Mouse (Mus musculus): ENCODE results near the gene Ptgfrn. TPM values are rescaled to one million over a fixed set of nuclear protein-coding genes. Genes with fewer than 3 reads are reported as not detected.

The Ptgfrn gene
- polyA plus RNA-seq, 1 experiment from 2014 or later, result 4.0 TPM

DNA sequence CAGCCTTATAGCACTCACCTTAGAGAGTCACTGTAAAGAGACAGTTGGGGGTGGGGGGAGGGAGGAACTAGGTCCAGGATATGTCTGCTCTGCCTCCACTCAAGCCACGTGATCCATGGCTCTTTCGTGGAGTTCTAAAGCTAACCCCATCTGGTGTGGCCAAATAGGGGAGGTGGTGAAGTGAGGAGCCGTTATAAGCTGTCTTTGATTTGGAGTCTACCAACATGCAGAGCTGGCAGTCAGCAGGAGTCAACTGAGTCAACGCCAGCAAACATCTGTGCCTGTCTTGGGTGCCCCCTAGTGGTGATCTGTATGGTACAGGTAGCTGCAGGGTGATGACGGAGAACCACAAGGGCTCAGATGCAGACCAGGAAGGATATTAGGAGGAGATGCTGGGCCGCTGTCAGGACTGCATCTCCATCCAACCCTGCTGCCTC lies 111.2 kb downstream of the Ptgfrn start:
- Histone ChIP-seq H3K4me1 (peaks cover 10% of the 10 kb centered on the region), H3K9me3 (replicated peaks) (no peaks in the 10 kb centered on the region), H3K36me3 (no peaks in the 10 kb centered on the region), H3K27ac (no peak overlapping the region), H3K4me3 (no peak overlapping the region), H3K27me3 (ENCODE audit: low read depth, poor library complexity, severe bottlenecking) (no peaks in the 10 kb centered on the region)
- peak; percentile 78 for DNase-seq (ENCODE audit: low spot score)
- WGBS, result 12% methylated on average over 6 of the region's 6 CpGs

DNA sequence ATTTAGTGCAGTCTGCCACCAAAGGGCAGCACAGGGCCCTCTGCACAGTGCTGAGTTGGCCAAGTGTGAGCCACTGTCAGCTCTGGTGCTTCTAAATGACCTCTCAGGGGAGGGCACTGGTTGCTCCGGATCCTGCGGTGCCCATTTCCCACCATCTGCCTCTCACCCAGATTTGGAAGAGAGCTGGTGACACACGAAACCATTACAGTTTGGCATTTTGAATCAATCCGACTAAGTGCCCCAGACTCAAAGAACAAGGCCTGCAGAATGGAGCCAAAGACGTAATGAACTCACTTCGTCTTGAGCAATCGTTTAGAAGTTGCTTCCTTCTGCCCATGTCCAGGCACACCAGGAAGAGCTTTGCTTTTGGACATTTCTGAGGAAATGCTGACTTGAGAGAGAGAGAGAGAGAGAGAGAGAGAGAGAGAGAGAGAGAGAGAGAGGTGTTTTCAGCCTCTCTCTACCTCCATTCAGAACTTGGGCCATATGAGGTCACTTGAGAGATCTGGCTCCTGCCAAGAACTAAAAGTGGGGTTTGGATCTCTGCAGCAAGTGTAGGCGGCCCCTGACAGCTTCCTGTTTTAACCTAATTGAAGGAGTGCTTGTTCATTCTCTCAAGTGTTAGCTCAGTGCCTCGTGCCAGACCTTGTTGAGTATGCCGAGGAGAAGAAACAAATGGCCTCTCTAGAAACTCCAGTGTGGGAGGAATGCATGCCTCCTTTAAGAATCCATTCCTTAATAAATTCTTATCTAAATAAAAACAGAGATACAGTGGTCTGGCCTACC lies 112.1 kb downstream of the Ptgfrn start:
- WGBS, result 79% methylated on average over 10 of the region's 10 CpGs
- H3K4me1 ChIP-seq, result peaks cover 15% of the 10 kb centered on the region
- H3K36me3 ChIP-seq, result no peaks in the 10 kb centered on the region
- H3K9me3 ChIP-seq (replicated peaks), result no peaks in the 10 kb centered on the region
- no peak overlapping the region for H3K27ac ChIP-seq
- no peak overlapping the region for H3K4me3 ChIP-seq
- H3K27me3 ChIP-seq (ENCODE audit: low read depth, poor library complexity, severe bottlenecking), result no peaks in the 10 kb centered on the region
- DNase-seq (ENCODE audit: low spot score), result no peak

GRCm38 (mm10) chr3:100994252-100994651 lies 115.8 kb downstream of the Ptgfrn start:
- peaks cover 15% of the 10 kb centered on the region for H3K4me1 ChIP-seq
- H3K9me3 ChIP-seq (replicated peaks), result no peaks in the 10 kb centered on the region
- H3K27me3 ChIP-seq (ENCODE audit: low read depth, poor library complexity, severe bottlenecking), result no peaks in the 10 kb centered on the region
- DNase-seq (ENCODE audit: low spot score), result no peak
- 82% methylated on average over 4 of the region's 4 CpGs for WGBS
- no peaks in the 10 kb centered on the region for H3K36me3 ChIP-seq
- no peak overlapping the region for H3K4me3 ChIP-seq
- no peak overlapping the region for H3K27ac ChIP-seq

GRCm38 (mm10) chr3:100993718-100994117 lies 116.4 kb downstream of the Ptgfrn start:
- no peak for DNase-seq (ENCODE audit: low spot score)
- Histone ChIP-seq H3K36me3 (no peaks in the 10 kb centered on the region), H3K27ac (peak overlapping the region; percentile 56), H3K4me1 (peaks cover 10% of the 10 kb centered on the region; the same call in 1 of the 2 replicates), H3K27me3 (ENCODE audit: low read depth, poor library complexity, severe bottlenecking) (no peaks in the 10 kb centered on the region), H3K4me3 (no peak overlapping the region), H3K9me3 (replicated peaks) (no peaks in the 10 kb centered on the region)
- WGBS, result 59% methylated on average over 15 of the region's 15 CpGs

DNA sequence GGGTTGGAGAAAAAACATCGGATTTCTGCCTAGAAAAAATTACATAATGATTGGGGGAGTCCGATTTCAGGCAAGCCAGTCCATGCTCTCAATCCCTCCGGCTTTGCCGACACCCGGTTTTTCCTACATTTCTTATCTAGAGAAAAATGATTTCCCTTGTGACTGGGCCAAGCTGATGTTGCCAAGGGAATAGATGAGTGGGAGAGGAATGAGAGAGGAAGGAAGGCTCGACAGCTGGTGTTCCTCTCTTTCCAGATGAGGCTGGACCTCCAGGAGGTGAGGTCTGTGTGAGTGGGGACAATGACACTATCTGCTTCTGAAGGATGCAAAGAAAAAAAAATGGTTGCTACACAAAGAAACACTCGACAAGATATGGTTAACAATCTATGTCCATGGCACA lies 116.9 kb downstream of the Ptgfrn start:
- no peak overlapping the region for H3K4me3 ChIP-seq
- H3K27ac ChIP-seq, result no peak overlapping the region
- DNase-seq (ENCODE audit: low spot score), result no peak
- no peaks in the 10 kb centered on the region for H3K27me3 ChIP-seq (ENCODE audit: low read depth, poor library complexity, severe bottlenecking)
- H3K36me3 ChIP-seq, result no peaks in the 10 kb centered on the region
- 0 out of 2 replicates have a peak, but pooled peaks cover 10% of the 10 kb centered on the region for H3K4me1 ChIP-seq
- 91% methylated on average over 7 of the region's 7 CpGs for WGBS
- no peaks in the 10 kb centered on the region for H3K9me3 ChIP-seq (replicated peaks)

Other genes starting within 250 kb of the Ptgfrn start
- 5.6 and 6.7 TPM in 2 replicates for gene Trim45, start 188.1 kb downstream of the Ptgfrn start, polyA plus RNA-seq (2016; fragmentation: Nextera tagmentation; extraction: Ambion mirVana)
- gene Ttf2, start 140.6 kb downstream of the Ptgfrn start, polyA plus RNA-seq (2016; fragmentation: Nextera tagmentation; extraction: Ambion mirVana), result 30.1 and 32.7 TPM in 2 replicates
- 0.04 TPM in 1 of 2 replicates, not detected in the other for gene Cd101, start 80.7 kb downstream of the Ptgfrn start, polyA plus RNA-seq (2016; fragmentation: Nextera tagmentation; extraction: Ambion mirVana)
- not detected in 2 replicates for gene Cd2, start 177.7 kb upstream of the Ptgfrn start, polyA plus RNA-seq (2016; fragmentation: Nextera tagmentation; extraction: Ambion mirVana)

All from limb, embryonic 10.5 days (tissue).